Comparison of ENCODE assay signal across 8 mouse cellular contexts in the genomic region with DNA sequence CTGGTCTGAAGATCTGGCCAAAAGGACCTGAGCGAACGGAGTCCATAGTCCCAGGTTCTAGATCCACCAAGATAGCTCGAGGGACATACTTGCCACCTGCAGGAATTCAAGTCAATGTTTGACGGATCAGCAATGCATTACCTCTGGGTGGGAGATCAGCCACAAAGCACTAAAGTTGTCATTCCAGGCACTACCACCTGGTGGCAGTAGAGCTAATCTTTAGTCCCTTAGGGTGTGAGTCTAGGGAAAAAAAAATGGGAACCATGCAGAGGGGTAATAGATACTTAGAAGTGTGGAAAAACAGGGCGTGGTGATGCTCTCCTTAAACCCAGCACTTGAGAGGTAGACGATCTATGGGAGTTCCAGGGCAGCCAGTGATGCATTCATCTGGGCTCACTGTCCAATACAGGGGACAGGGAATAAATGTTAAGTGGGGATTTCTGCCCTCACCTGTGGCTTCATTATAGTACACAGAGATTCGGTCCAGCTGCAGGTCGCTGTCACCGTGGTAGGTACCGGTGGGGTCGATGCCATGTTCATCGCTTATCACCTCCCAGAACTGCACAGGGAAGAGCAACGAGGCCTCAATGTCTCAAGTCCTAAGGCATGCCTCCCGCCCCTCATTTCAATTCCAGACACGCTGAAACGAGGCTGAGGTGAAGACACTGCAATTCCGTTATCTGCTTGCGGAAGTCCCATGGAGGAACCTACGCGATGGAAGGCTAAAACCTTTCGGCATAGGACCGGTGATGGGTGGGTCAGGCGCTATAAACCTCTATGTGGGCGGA. TPM values are rescaled to one million over a fixed set of nuclear protein-coding genes. Genes with fewer than 3 reads are reported as not detected.
A peak's percentile ranks its signal among the peaks of the same experiment; 100 is the strongest.
DNase-seq lines count a peak whose midpoint lies in the region; ATAC-seq and TF ChIP-seq lines count a peak whose summit lies in the region.

No protein-coding gene starts in this region.

- H3K4me3 ChIP-seq in bone marrow, adult 2 months (replicated peaks; ENCODE audit: control insufficient read depth, low read depth, low read length): peak overlapping the region; percentile 62
- H3K4me3 ChIP-seq in embryonic facial prominence, embryonic 15.5 days (replicated peaks): peak overlapping the region; percentile 81
- peak overlapping the region; percentile 82 for H3K4me3 ChIP-seq in kidney, embryonic 15.5 days (replicated peaks)

- H3K4me2 ChIP-seq in embryonic facial prominence, embryonic 15.5 days (replicated peaks): peak overlapping the region; percentile 76
- H3K4me2 ChIP-seq in kidney, embryonic 15.5 days: peak overlapping the region; percentile 62

- H3K4me1 ChIP-seq in bone marrow, adult 2 months (ENCODE audit: control insufficient read depth, insufficient read depth, low read length): peaks cover 4% of the 10 kb centered on the region; the same call in 1 of the 2 replicates
- peaks cover 33% of the 10 kb centered on the region for H3K4me1 ChIP-seq in embryonic facial prominence, embryonic 15.5 days
- H3K4me1 ChIP-seq in kidney, embryonic 15.5 days: peaks cover 42% of the 10 kb centered on the region

- peak; percentile 64 for DNase-seq in A20 (ENCODE audit: low read depth, low spot score)
- peak; percentile 76 to 87 for DNase-seq in heart, adult 9 months (ENCODE audit: low spot score in 2 of 2)
- peak; percentile 81 for DNase-seq in liver
- peak; percentile 83 to 92 for DNase-seq in spleen, postnatal 4 days (ENCODE audit: low spot score in 2 of 2)

- 6% methylated on average over 24 of the region's 24 CpGs for WGBS in bone marrow, adult 2 months
- 5% methylated on average over 24 of the region's 24 CpGs for WGBS in embryonic facial prominence, embryonic 15.5 days
- 7% methylated on average over 24 of the region's 24 CpGs for WGBS in kidney, embryonic 15.5 days

- ATAC-seq in embryonic facial prominence, embryonic 15.5 days (ENCODE audit: insufficient number of reproducible peaks, low FRiP score, low TSS enrichment, low read depth): no peak
- no peak for ATAC-seq in kidney, embryonic 15.5 days (replicated peaks; ENCODE audit: low FRiP score)
- peak; percentile 47; the same call in 1 of the 2 replicates for ATAC-seq in monocyte, adult 5-6 weeks (replicated peaks; ENCODE audit: insufficient number of reproducible peaks, low FRiP score, low TSS enrichment, poor library complexity, severe bottlenecking)

- no peak for TF ChIP-seq POLR2A in bone marrow, adult 2 months (IDR thresholded peaks at IDR 0.05; ENCODE audit: borderline replicate concordance, control insufficient read depth, low read depth, low read length)

- peak; percentile 46 for TF ChIP-seq CTCF in bone marrow, adult 2 months (IDR thresholded peaks at IDR 0.05; ENCODE audit: control insufficient read depth, insufficient read depth, low read length)

- peak overlapping the region; percentile 91 for H3K27ac ChIP-seq in bone marrow, adult 2 months (ENCODE audit: control insufficient read depth, insufficient read depth, low read depth, low read length, poor library complexity)
- peak overlapping the region; percentile 94 for H3K27ac ChIP-seq in embryonic facial prominence, embryonic 15.5 days (replicated peaks)
- peak overlapping the region; percentile 98 for H3K27ac ChIP-seq in kidney, embryonic 15.5 days

- H3K27me3 ChIP-seq in embryonic facial prominence, embryonic 15.5 days: no peaks in the 10 kb centered on the region
- H3K27me3 ChIP-seq in kidney, embryonic 15.5 days: no peaks in the 10 kb centered on the region

- H3K9ac ChIP-seq in embryonic facial prominence, embryonic 15.5 days: peak overlapping the region; percentile 94
- H3K9ac ChIP-seq in kidney, embryonic 15.5 days: peak overlapping the region; percentile 86

- H3K36me3 ChIP-seq in embryonic facial prominence, embryonic 15.5 days: peaks cover 47% of the 10 kb centered on the region
- peaks cover 53% of the 10 kb centered on the region for H3K36me3 ChIP-seq in kidney, embryonic 15.5 days

- no peaks in the 10 kb centered on the region for H3K9me3 ChIP-seq in embryonic facial prominence, embryonic 15.5 days (replicated peaks)
- no peaks in the 10 kb centered on the region for H3K9me3 ChIP-seq in kidney, embryonic 15.5 days (replicated peaks)

RNA-seq across cellular contexts. Expression of gene Tubb5, which starts 1.7 kb away (rescaled TPM):
- 380 and 447 TPM in 2 replicates for polyA plus RNA-seq in bone marrow, adult 2 months (2011; ENCODE audit: insufficient read depth, insufficient read length, low replicate concordance, missing spikeins)
- polyA plus RNA-seq in embryonic facial prominence, embryonic 15.5 days (2015; fragmentation: Nextera tagmentation; extraction: Ambion mirVana): 823 TPM in 2 replicates
- 951 and 997 TPM in 2 replicates for polyA plus RNA-seq in kidney, embryonic 15.5 days (2015; fragmentation: Nextera tagmentation; extraction: Ambion mirVana)
- 138 to 179 TPM (median 139 TPM) in 3 replicates for total RNA-seq in monocyte, adult 5-6 weeks (2017)

RNA-seq across cellular contexts. Expression of gene Mdc1, which starts 4.9 kb away (rescaled TPM):
- polyA plus RNA-seq in bone marrow, adult 2 months (2011; ENCODE audit: insufficient read depth, insufficient read length, low replicate concordance, missing spikeins): 17.2 and 24.2 TPM in 2 replicates
- 12.0 and 16.1 TPM in 2 replicates for polyA plus RNA-seq in embryonic facial prominence, embryonic 15.5 days (2015; fragmentation: Nextera tagmentation; extraction: Ambion mirVana)
- 16.5 TPM in 2 replicates for polyA plus RNA-seq in kidney, embryonic 15.5 days (2015; fragmentation: Nextera tagmentation; extraction: Ambion mirVana)
- total RNA-seq in monocyte, adult 5-6 weeks (2017): 10.9 to 26.0 TPM (median 11.1 TPM) in 3 replicates

RNA-seq across cellular contexts. Expression of gene Flot1, which starts 13.3 kb away (rescaled TPM):
- 41.7 and 90.0 TPM in 2 replicates for polyA plus RNA-seq in bone marrow, adult 2 months (2011; ENCODE audit: insufficient read depth, insufficient read length, low replicate concordance, missing spikeins)
- 64.4 and 72.6 TPM in 2 replicates for polyA plus RNA-seq in embryonic facial prominence, embryonic 15.5 days (2015; fragmentation: Nextera tagmentation; extraction: Ambion mirVana)
- 42.3 and 44.6 TPM in 2 replicates for polyA plus RNA-seq in kidney, embryonic 15.5 days (2015; fragmentation: Nextera tagmentation; extraction: Ambion mirVana)
- total RNA-seq in monocyte, adult 5-6 weeks (2017): 70.0 to 84.2 TPM (median 77.9 TPM) in 3 replicates

RNA-seq across cellular contexts. Expression of gene Ier3, which starts 14.9 kb away (rescaled TPM):
- polyA plus RNA-seq in bone marrow, adult 2 months (2011; ENCODE audit: insufficient read depth, insufficient read length, low replicate concordance, missing spikeins): 8.7 and 17.1 TPM in 2 replicates
- 28.7 and 30.2 TPM in 2 replicates for polyA plus RNA-seq in embryonic facial prominence, embryonic 15.5 days (2015; fragmentation: Nextera tagmentation; extraction: Ambion mirVana)
- polyA plus RNA-seq in kidney, embryonic 15.5 days (2015; fragmentation: Nextera tagmentation; extraction: Ambion mirVana): 25.3 and 25.4 TPM in 2 replicates
- total RNA-seq in monocyte, adult 5-6 weeks (2017): 17.2 to 77.7 TPM (median 52.8 TPM) in 3 replicates

RNA-seq across cellular contexts. Expression of gene Nrm, which starts 24.7 kb away (rescaled TPM):
- 16.0 and 22.4 TPM in 2 replicates for polyA plus RNA-seq in bone marrow, adult 2 months (2011; ENCODE audit: insufficient read depth, insufficient read length, low replicate concordance, missing spikeins)
- 53.2 and 55.2 TPM in 2 replicates for polyA plus RNA-seq in embryonic facial prominence, embryonic 15.5 days (2015; fragmentation: Nextera tagmentation; extraction: Ambion mirVana)
- 58.0 and 65.7 TPM in 2 replicates for polyA plus RNA-seq in kidney, embryonic 15.5 days (2015; fragmentation: Nextera tagmentation; extraction: Ambion mirVana)
- total RNA-seq in monocyte, adult 5-6 weeks (2017): 18.1 to 25.9 TPM (median 25.6 TPM) in 3 replicates
